Mouse (Mus musculus) small intestine, adult 2 months (tissue): ENCODE measurements around the gene Crygd. TPM values are rescaled to one million over a fixed set of nuclear protein-coding genes. Genes with fewer than 3 reads are reported as not detected.

ENCODE experiments used
- H3K27ac ChIP-seq: fragments of 200-500 bp; 2 replicates; pipeline ENCODE4 v1.5.1; 2012; ENCODE audit warnings: low read depth, low read length, control low read depth, inconsistent platforms; ENCODE audit not compliant: insufficient read depth
- H3K27me3 ChIP-seq: fragments of 200-500 bp; 2 replicates; pipeline ENCODE4 v1.6.1; 2012; ENCODE audit warnings: mild to moderate bottlenecking, moderate library complexity, low read length, inconsistent platforms; ENCODE audit not compliant: control insufficient read depth, insufficient read depth
- H3K36me3 ChIP-seq: fragments of 200-500 bp; 2 replicates; pipeline ENCODE4 v1.6.1; 2012; ENCODE audit warnings: mild to moderate bottlenecking, low read length, control low read depth, inconsistent platforms; ENCODE audit not compliant: control insufficient read depth, insufficient read depth
- H3K4me1 ChIP-seq: fragments of 200-500 bp; 2 replicates; pipeline ENCODE4 v1.6.1; 2012; ENCODE audit warnings: low read length, inconsistent platforms, mixed read lengths; ENCODE audit not compliant: control insufficient read depth, insufficient read depth, insufficient read length
- H3K4me3 ChIP-seq: fragments of 200-500 bp; 2 replicates; pipeline ENCODE4 v1.5.1; 2012; ENCODE audit warnings: low read depth, mild to moderate bottlenecking, control low read depth, inconsistent platforms, low read length, moderate library complexity
- CTCF ChIP-seq: fragments of 200-500 bp; IDR thresholded peaks from 2 replicates; pipeline ENCODE4 v1.5.1; 2012; ENCODE audit warnings: low read depth, mild to moderate bottlenecking, control low read depth, inconsistent platforms, low read length, moderate library complexity, mixed read lengths; ENCODE audit not compliant: insufficient replicate concordance, insufficient read length; ENCODE audit errors: extremely low read depth
- POLR2A ChIP-seq: fragments of 200-500 bp; IDR thresholded peaks from 2 replicates; pipeline ENCODE4 v1.6.1; 2012; ENCODE audit warnings: low read depth, mild to moderate bottlenecking, control low read depth, inconsistent platforms, low read length, moderate library complexity
- WGBS: fragments of 180-500 bp; shearing (Covaris S2); methylation state at CpG from one replicate; pipeline ENCODE4 v1.1.7; 2018; 5-methylcytosine and 5-hydroxymethylcytosine counted together
- polyA plus RNA-seq: library from polyadenylated mRNA; depleted of rRNA; stranded (reverse); fragments of >200 nt; gene quantifications from 2 replicates; pipeline ENCODE4 v1.2.3, GENCODE M21; 2012; rRNA removed

Crygd gene
- polyA plus RNA-seq, 1 experiment: not detected

DNA sequence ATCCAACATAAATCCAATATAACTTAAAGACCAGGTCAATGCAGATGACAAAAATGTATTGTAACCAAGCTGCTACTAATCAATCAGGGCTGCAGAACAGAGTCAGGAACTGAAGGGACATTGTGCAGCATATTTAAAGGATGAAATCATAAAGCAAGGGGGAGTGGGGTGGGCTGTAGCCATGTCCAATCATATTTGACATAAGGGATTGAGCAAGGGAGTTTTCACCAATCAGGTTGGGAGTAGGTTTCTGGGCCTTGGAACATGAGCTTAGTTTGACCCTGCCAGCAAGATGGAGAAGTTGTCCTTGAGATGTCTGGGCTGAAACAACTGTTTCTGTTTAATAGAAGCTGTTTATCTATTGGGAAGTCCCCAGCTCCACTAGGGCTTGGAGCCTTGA is 30.6 kb downstream of the Crygd start, which contains the start of gene Akr1cl:
Gene Akr1cl (minus strand): TSS at position 119 of the 400 bp plus-strand sequence.
- no peak for TF ChIP-seq POLR2A
- TF ChIP-seq CTCF: no peak
- Histone ChIP-seq H3K27me3 (no peaks in the 10 kb centered on the region), H3K4me3 (no peak within 1 kb of the TSS), H3K4me1 (no peaks in the 10 kb centered on the region), H3K36me3 (no peaks in the 10 kb centered on the region), H3K27ac (no peak within 1 kb of the TSS)

GRCm38 (mm10) chr1:65028206-65028605 is 35.0 kb downstream of the Crygd start:
- H3K4me3 ChIP-seq: no peak overlapping the region
- no peaks in the 10 kb centered on the region for H3K36me3 ChIP-seq
- no peaks in the 10 kb centered on the region for H3K4me1 ChIP-seq
- no peaks in the 10 kb centered on the region for H3K27me3 ChIP-seq
- H3K27ac ChIP-seq: no peak overlapping the region
- 80% methylated on average over 9 of the region's 9 CpGs for WGBS
- no peak for TF ChIP-seq CTCF
- no peak for TF ChIP-seq POLR2A

DNA sequence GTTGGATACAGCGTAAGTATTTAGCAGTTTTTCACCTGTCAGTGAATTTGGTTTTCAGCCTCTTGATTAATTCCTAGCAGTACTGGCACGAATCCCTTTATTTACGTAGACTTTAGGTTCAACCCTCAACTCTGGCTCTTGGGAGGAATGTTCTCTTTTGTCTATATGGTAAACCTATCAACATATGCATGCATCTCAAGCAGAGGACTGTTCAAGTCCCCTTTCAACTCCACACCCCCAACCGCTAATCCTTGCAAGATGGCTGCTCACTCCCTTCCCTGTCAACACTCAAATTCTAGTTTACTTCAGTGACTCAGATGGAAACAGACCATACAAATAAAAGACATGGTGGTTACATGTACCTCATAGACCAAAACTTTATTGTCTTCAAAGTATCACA is 50.5 kb downstream of the Crygd start:
- H3K27me3 ChIP-seq: no peaks in the 10 kb centered on the region
- no peaks in the 10 kb centered on the region for H3K4me1 ChIP-seq
- WGBS: 87% methylated on average over 4 of the region's 4 CpGs
- no peak for TF ChIP-seq POLR2A
- no peak for TF ChIP-seq CTCF
- H3K36me3 ChIP-seq: no peaks in the 10 kb centered on the region
- H3K27ac ChIP-seq: no peak overlapping the region
- H3K4me3 ChIP-seq: no peak overlapping the region

Other genes starting within 250 kb of the Crygd start
- gene Plekhm3, start 106.6 kb downstream of the Crygd start, polyA plus RNA-seq: 2.3 and 4.0 TPM in 2 replicates
- 0.08 and 0.13 TPM in 2 replicates for gene Akr1cl, start 30.7 kb downstream of the Crygd start, polyA plus RNA-seq
- gene Cryge, start 12.3 kb downstream of the Crygd start, polyA plus RNA-seq: not detected in 2 replicates
- gene Crygc, start 10.2 kb upstream of the Crygd start, polyA plus RNA-seq: not detected in 2 replicates
- gene Crygb, start 18.8 kb upstream of the Crygd start, polyA plus RNA-seq: not detected in 2 replicates
- gene Cryga, start 39.9 kb upstream of the Crygd start, polyA plus RNA-seq: not detected in 2 replicates
- not detected in 2 replicates for gene Gm28845, start 56.1 kb upstream of the Crygd start, polyA plus RNA-seq
- gene D630023F18Rik, start 59.8 kb upstream of the Crygd start, polyA plus RNA-seq: 0.04 TPM in 1 of 2 replicates, not detected in the other
- gene Idh1, start 123.0 kb upstream of the Crygd start, polyA plus RNA-seq: 27.7 and 35.1 TPM in 2 replicates
- gene Pikfyve, start 123.2 kb upstream of the Crygd start, polyA plus RNA-seq: 1.4 and 1.8 TPM in 2 replicates
- gene Pth2r, start 218.6 kb upstream of the Crygd start, polyA plus RNA-seq: not detected in 2 replicates